Mouse (Mus musculus) cerebellum, adult 2 months (tissue): ENCODE measurements around the gene Rad18.

Experiments used
- CTCF ChIP-seq: fragments of 200-500 bp; IDR thresholded peaks from 2 replicates; pipeline ENCODE4 v1.5.1; 2011; ENCODE audit warnings: low read depth, mild to moderate bottlenecking, control low read depth, low read length, moderate library complexity, borderline replicate concordance; ENCODE audit not compliant: insufficient read depth
- POLR2A ChIP-seq: fragments of 200-500 bp; IDR thresholded peaks from 2 replicates; pipeline ENCODE4 v1.6.1; 2011; ENCODE audit warnings: low read length, control low read depth, borderline replicate concordance; ENCODE audit not compliant: insufficient read depth

DNA sequence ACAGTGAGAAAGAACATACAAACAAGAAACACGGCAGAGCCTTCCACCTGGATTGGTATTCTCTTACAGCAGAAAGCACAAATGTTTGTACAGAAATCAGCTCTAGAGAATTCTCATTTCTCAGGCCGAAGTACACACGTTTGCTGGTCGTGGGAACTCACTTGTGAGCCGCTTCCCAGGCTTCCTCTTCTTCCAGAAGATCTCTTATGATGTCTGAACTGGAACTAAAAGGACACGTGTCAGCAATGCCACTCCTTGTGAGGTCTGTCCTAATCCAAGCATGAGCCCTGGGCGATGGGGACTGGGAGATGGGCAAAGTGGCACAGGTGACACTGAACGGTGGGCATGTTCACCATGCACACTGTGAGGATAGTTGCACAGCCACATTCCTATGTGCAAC is 68.2 kb downstream of the Rad18 start:
- TF ChIP-seq POLR2A: no peak
- no peak for TF ChIP-seq CTCF
